8 mouse cellular contexts compared by ENCODE assay signal in the genomic region with DNA sequence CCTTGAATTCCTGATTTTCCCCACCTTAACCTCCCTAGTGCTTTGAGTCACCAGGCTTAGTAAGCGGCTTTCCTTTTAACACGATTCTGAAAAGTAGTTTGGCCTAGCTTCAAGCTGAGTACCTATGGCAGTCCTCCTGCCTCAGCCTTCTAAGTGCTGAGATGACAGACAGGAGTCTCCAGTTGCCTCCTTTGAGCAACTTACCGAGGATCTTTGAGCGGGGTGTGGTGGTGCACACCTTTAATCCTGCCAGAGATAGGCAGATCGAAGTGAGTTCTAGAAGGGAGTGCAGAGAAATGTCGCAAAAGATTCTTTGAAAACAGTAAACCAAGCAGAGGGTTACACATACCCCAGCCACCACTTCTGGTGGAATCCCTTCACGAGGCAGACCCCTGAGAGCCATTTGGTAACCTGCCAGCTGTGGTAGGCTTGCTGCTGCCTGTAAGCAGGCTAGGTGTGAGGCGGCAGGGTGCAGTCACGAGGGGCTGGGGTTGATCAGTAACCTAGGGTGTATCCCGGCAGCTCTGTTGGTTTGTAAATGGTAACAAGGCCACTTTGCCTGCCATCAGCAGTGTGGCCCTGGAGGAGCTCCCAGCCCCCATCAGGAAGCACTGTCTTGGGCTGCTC. TPM values are rescaled to one million over a fixed set of nuclear protein-coding genes. Genes with fewer than 3 reads are reported as not detected.
DNase-seq lines count a peak whose midpoint lies in the region; ATAC-seq and TF ChIP-seq lines count a peak whose summit lies in the region.

No protein-coding gene starts in this region.

- peak overlapping the region; percentile 98 for H3K4me3 ChIP-seq in megakaryocyte, embryonic 14.5 days (replicated peaks)
- peak overlapping the region; percentile 89 for H3K4me3 ChIP-seq in brown adipose tissue, adult 24 weeks (ENCODE audit: insufficient read depth, low read depth, low read length)
- peak overlapping the region; percentile 98 for H3K4me3 ChIP-seq in heart, postnatal 0 days (ENCODE audit: low read depth, low read length)
- H3K4me3 ChIP-seq in limb, embryonic 12.5 days (replicated peaks) = peak overlapping the region; percentile 99

- no peaks in the 10 kb centered on the region for H3K9me3 ChIP-seq in megakaryocyte, embryonic 14.5 days
- H3K9me3 ChIP-seq in heart, postnatal 0 days (replicated peaks; ENCODE audit: control insufficient read depth, low read length) = no peaks in the 10 kb centered on the region
- H3K9me3 ChIP-seq in limb, embryonic 12.5 days = no peaks in the 10 kb centered on the region

- H3K4me2 ChIP-seq in heart, postnatal 0 days (ENCODE audit: low read depth, low read length) = peak overlapping the region; percentile 90
- H3K4me2 ChIP-seq in limb, embryonic 12.5 days = peak overlapping the region; percentile 100

- peaks cover 72% of the 10 kb centered on the region for H3K4me1 ChIP-seq in megakaryocyte, embryonic 14.5 days
- peaks cover 33% of the 10 kb centered on the region for H3K4me1 ChIP-seq in brown adipose tissue, adult 24 weeks (ENCODE audit: control insufficient read depth, insufficient read depth, insufficient read length, low read length)
- H3K4me1 ChIP-seq in heart, postnatal 0 days (ENCODE audit: control insufficient read depth, insufficient read depth) = peaks cover 55% of the 10 kb centered on the region
- H3K4me1 ChIP-seq in limb, embryonic 12.5 days (replicated peaks) = peaks cover 59% of the 10 kb centered on the region

- WGBS in heart, postnatal 0 days = under 1% methylated on average over 10 of the region's 10 CpGs
- WGBS in limb, embryonic 12.5 days = 4% methylated on average over 10 of the region's 10 CpGs

- H3K36me3 ChIP-seq in megakaryocyte, embryonic 14.5 days (replicated peaks; ENCODE audit: low read length) = peaks cover 50% of the 10 kb centered on the region
- H3K36me3 ChIP-seq in heart, postnatal 0 days (replicated peaks; ENCODE audit: control insufficient read depth, insufficient read depth, low read length) = peaks cover 33% of the 10 kb centered on the region
- peaks cover 47% of the 10 kb centered on the region for H3K36me3 ChIP-seq in limb, embryonic 12.5 days

- no peaks in the 10 kb centered on the region for H3K27me3 ChIP-seq in megakaryocyte, embryonic 14.5 days (replicated peaks)
- H3K27me3 ChIP-seq in heart, postnatal 0 days (ENCODE audit: control insufficient read depth, insufficient read depth, low read length) = no peaks in the 10 kb centered on the region
- no peaks in the 10 kb centered on the region for H3K27me3 ChIP-seq in limb, embryonic 12.5 days

- H3K9ac ChIP-seq in heart, postnatal 0 days (replicated peaks; ENCODE audit: low read depth, low read length) = peak overlapping the region; percentile 98
- peak overlapping the region; percentile 98 for H3K9ac ChIP-seq in limb, embryonic 12.5 days (replicated peaks)

- no peak for ATAC-seq in megakaryocyte, adult 5-6 weeks (ENCODE audit: poor library complexity, severe bottlenecking)
- no peak for ATAC-seq in heart, postnatal 0 days (ENCODE audit: insufficient read depth, low read depth)
- no peak for ATAC-seq in limb, embryonic 12.5 days (ENCODE audit: insufficient number of reproducible peaks, insufficient read depth, low FRiP score, low TSS enrichment, low read depth)
- no peak for ATAC-seq in frontal cortex, adult (ENCODE audit: low TSS enrichment)

- DNase-seq in heart, postnatal 0 days (ENCODE audit: low spot score) = no peak
- DNase-seq in naive thymus-derived CD4-positive, alpha-beta T cell, adult 2 months (ENCODE audit: low read depth) = peak; percentile 61
- no peak for DNase-seq in embryo, embryonic 10 days (ENCODE audit: low spot score)

- TF ChIP-seq EP300 in heart, postnatal 0 days (IDR thresholded peaks at IDR 0.05; ENCODE audit: low read depth) = no peak

- TF ChIP-seq CTCF in heart, postnatal 0 days (IDR thresholded peaks at IDR 0.05; ENCODE audit: low read depth) = no peak

- H3K27ac ChIP-seq in brown adipose tissue, adult 24 weeks (replicated peaks; ENCODE audit: low read depth, low read length) = peak overlapping the region; percentile 89
- H3K27ac ChIP-seq in heart, postnatal 0 days (ENCODE audit: low read depth) = peak overlapping the region; percentile 100
- H3K27ac ChIP-seq in limb, embryonic 12.5 days = peak overlapping the region; percentile 100

RNA-seq across cellular contexts. Expression of a gene that starts 1.4 kb away (rescaled TPM):
- 849 and 1,831 TPM in 2 replicates for polyA plus RNA-seq in megakaryocyte, embryonic 14.5 days (2012; ENCODE audit: insufficient read depth, low replicate concordance)
- 138 and 144 TPM in 2 replicates for total RNA-seq in megakaryocyte, adult 5-6 weeks (2015)
- 97.9 and 133 TPM in 2 replicates for total RNA-seq in megakaryocyte, adult 5-6 weeks (2017)
- 45.6 and 50.5 TPM in 2 replicates for polyA plus RNA-seq in brown adipose tissue, adult 24 weeks (2012; ENCODE audit: insufficient read depth, insufficient read length, missing spikeins)
- 186 and 196 TPM in 2 replicates for total RNA-seq in heart, postnatal 0 days (2014; rRNA removed; ENCODE audit: low replicate concordance)
- 39.8 and 40.4 TPM in 2 replicates for polyA plus RNA-seq in heart, postnatal 0 days (2015; fragmentation: Nextera tagmentation; extraction: Ambion mirVana)
- 373 and 403 TPM in 2 replicates for polyA plus RNA-seq in limb, embryonic 12.5 days (2016; fragmentation: Nextera tagmentation; extraction: Ambion mirVana)

RNA-seq across cellular contexts. Expression of a gene that starts 18.6 kb away (rescaled TPM):
- 96.7 and 434 TPM in 2 replicates for polyA plus RNA-seq in megakaryocyte, embryonic 14.5 days (2012; ENCODE audit: insufficient read depth, low replicate concordance)
- total RNA-seq in megakaryocyte, adult 5-6 weeks (2015) = 322 and 372 TPM in 2 replicates
- 92.6 and 97.3 TPM in 2 replicates for total RNA-seq in megakaryocyte, adult 5-6 weeks (2017)
- 1.4 and 1.7 TPM in 2 replicates for polyA plus RNA-seq in brown adipose tissue, adult 24 weeks (2012; ENCODE audit: insufficient read depth, insufficient read length, missing spikeins)
- total RNA-seq in heart, postnatal 0 days (2014; rRNA removed; ENCODE audit: low replicate concordance) = not detected in 2 replicates
- polyA plus RNA-seq in heart, postnatal 0 days (2015; fragmentation: Nextera tagmentation; extraction: Ambion mirVana) = 0.70 and 0.74 TPM in 2 replicates
- polyA plus RNA-seq in limb, embryonic 12.5 days (2016; fragmentation: Nextera tagmentation; extraction: Ambion mirVana) = 15.1 and 15.3 TPM in 2 replicates

RNA-seq across cellular contexts. Expression of a gene that starts 18.8 kb away (rescaled TPM):
- 0.80 and 16.9 TPM in 2 replicates for polyA plus RNA-seq in megakaryocyte, embryonic 14.5 days (2012; ENCODE audit: insufficient read depth, low replicate concordance)
- 6.2 and 10.6 TPM in 2 replicates for total RNA-seq in megakaryocyte, adult 5-6 weeks (2015)
- 13.2 and 17.6 TPM in 2 replicates for total RNA-seq in megakaryocyte, adult 5-6 weeks (2017)
- polyA plus RNA-seq in brown adipose tissue, adult 24 weeks (2012; ENCODE audit: insufficient read depth, insufficient read length, missing spikeins) = 1.3 TPM in 1 of 2 replicates, not detected in the other
- 3.2 and 5.9 TPM in 2 replicates for total RNA-seq in heart, postnatal 0 days (2014; rRNA removed; ENCODE audit: low replicate concordance)
- polyA plus RNA-seq in heart, postnatal 0 days (2015; fragmentation: Nextera tagmentation; extraction: Ambion mirVana) = 2.5 and 3.0 TPM in 2 replicates
- 157 and 162 TPM in 2 replicates for polyA plus RNA-seq in limb, embryonic 12.5 days (2016; fragmentation: Nextera tagmentation; extraction: Ambion mirVana)

RNA-seq across cellular contexts. Expression of a gene that starts 30.4 kb away (rescaled TPM):
- polyA plus RNA-seq in megakaryocyte, embryonic 14.5 days (2012; ENCODE audit: insufficient read depth, low replicate concordance) = 5.6 and 23.2 TPM in 2 replicates
- total RNA-seq in megakaryocyte, adult 5-6 weeks (2015) = 348 and 366 TPM in 2 replicates
- total RNA-seq in megakaryocyte, adult 5-6 weeks (2017) = 161 and 164 TPM in 2 replicates
- polyA plus RNA-seq in brown adipose tissue, adult 24 weeks (2012; ENCODE audit: insufficient read depth, insufficient read length, missing spikeins) = not detected in 2 replicates
- not detected in 2 replicates for total RNA-seq in heart, postnatal 0 days (2014; rRNA removed; ENCODE audit: low replicate concordance)
- not detected in 2 replicates for polyA plus RNA-seq in heart, postnatal 0 days (2015; fragmentation: Nextera tagmentation; extraction: Ambion mirVana)
- not detected in 2 replicates for polyA plus RNA-seq in limb, embryonic 12.5 days (2016; fragmentation: Nextera tagmentation; extraction: Ambion mirVana)

RNA-seq across cellular contexts. Expression of a gene that starts 34.9 kb away (rescaled TPM):
- 1.5 and 2.5 TPM in 2 replicates for polyA plus RNA-seq in megakaryocyte, embryonic 14.5 days (2012; ENCODE audit: insufficient read depth, low replicate concordance)
- total RNA-seq in megakaryocyte, adult 5-6 weeks (2015) = not detected in 2 replicates
- not detected in 2 replicates for total RNA-seq in megakaryocyte, adult 5-6 weeks (2017)
- not detected in 2 replicates for polyA plus RNA-seq in brown adipose tissue, adult 24 weeks (2012; ENCODE audit: insufficient read depth, insufficient read length, missing spikeins)
- total RNA-seq in heart, postnatal 0 days (2014; rRNA removed; ENCODE audit: low replicate concordance) = not detected in 2 replicates
- 0.08 and 0.41 TPM in 2 replicates for polyA plus RNA-seq in heart, postnatal 0 days (2015; fragmentation: Nextera tagmentation; extraction: Ambion mirVana)
- polyA plus RNA-seq in limb, embryonic 12.5 days (2016; fragmentation: Nextera tagmentation; extraction: Ambion mirVana) = 0.28 and 0.67 TPM in 2 replicates
